Mouse (Mus musculus) G1E (cell line): ENCODE measurements around the gene Folr1.

Experiments
- CTCF ChIP-seq: IDR thresholded peaks from 2 replicates; pipeline ENCODE4 v1.5.1; 2012; ENCODE audit warnings: low read depth, low read length, inconsistent platforms, mixed read lengths
- GATA1 ChIP-seq: IDR thresholded peaks from 2 replicates; pipeline ENCODE4 v1.6.1; 2012; ENCODE audit warnings: borderline replicate concordance, low read length, inconsistent platforms, mixed read lengths
- GATA2 ChIP-seq: IDR thresholded peaks from 2 replicates; pipeline ENCODE4 v1.6.1; 2012; ENCODE audit warnings: low read depth, low read length, inconsistent platforms, borderline replicate concordance
- TAL1 ChIP-seq: conservative IDR thresholded peaks from 2 replicates; pipeline ENCODE4 v1.6.1; 2012; ENCODE audit warnings: low read depth, low read length, inconsistent platforms, mixed read lengths

GRCm38 (mm10) chr7:101896104-101897066 is 25.8 kb upstream of the Folr1 start:
- no peak for TF ChIP-seq GATA1
- TF ChIP-seq CTCF, result no peak
- no peak for TF ChIP-seq TAL1
- TF ChIP-seq GATA2, result no peak
